Mouse (Mus musculus) liver, embryonic 14.5 days (tissue): Measurements from ENCODE around the gene Commd2.

Experiments
- CTCF ChIP-seq: IDR thresholded peaks from 2 replicates; pipeline ENCODE4 v1.5.1; 2016; ENCODE audit warnings: antibody characterized with exemption, low read depth, control low read depth
- EP300 ChIP-seq: IDR thresholded peaks from 2 replicates; pipeline ENCODE4 v1.6.1; 2016; ENCODE audit warnings: antibody characterized with exemption, low read depth

- TF ChIP-seq CTCF (no peak), EP300 (no peak)
Observed at GRCm38 (mm10) chr3:57692719-57693118, 41.2 kb upstream of the Commd2 start, which contains the start of gene Ankub1.
